Mouse (Mus musculus): Measurements from ENCODE around the gene Rcan1.

Gene Rcan1

DNA sequence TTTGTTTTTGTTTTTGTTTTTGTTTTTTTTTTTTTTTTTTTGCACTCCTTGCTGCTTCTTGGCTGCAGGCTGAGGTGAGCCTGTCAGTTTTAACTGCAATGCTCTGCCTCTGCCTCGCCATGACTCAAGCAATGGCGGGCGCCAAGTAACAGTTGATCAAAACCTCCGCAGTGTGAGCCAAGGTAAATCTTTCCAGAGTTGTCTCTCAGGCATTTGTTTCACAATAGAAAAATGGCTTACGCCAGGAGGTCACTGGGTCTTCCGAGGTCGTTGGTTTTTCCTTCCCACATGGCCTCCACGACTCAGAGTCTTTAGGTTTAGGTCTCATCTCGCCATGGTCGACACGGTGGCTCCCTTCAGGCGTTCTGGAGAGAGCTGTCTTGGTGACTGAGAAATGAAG lies 117.4 kb downstream of the Rcan1 start:
- no peak for DNase-seq (ENCODE audit: low spot score in 2 of 2)

DNA sequence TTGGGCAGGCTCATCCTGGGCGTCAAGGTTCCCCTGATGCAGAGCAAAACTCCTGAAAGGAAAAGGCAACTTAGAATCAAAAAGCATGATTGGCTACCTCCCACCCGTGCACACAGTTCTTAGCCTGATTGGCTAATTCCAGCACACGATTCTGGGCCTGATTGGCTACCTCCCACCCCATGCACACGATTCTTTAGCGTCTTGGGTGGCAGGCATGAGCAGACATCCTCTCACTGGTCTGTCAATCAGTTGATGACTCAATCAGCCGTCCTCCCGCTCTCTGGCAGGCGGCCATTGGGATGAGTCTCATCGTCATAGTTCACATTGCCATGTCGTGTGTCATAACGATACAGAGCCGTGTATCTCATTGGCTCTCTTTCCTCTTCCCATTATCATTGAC lies 121.7 kb downstream of the Rcan1 start:
- DNase-seq (ENCODE audit: low spot score in 2 of 2), result peak in 1 of 2 experiments; percentile 71

DNA sequence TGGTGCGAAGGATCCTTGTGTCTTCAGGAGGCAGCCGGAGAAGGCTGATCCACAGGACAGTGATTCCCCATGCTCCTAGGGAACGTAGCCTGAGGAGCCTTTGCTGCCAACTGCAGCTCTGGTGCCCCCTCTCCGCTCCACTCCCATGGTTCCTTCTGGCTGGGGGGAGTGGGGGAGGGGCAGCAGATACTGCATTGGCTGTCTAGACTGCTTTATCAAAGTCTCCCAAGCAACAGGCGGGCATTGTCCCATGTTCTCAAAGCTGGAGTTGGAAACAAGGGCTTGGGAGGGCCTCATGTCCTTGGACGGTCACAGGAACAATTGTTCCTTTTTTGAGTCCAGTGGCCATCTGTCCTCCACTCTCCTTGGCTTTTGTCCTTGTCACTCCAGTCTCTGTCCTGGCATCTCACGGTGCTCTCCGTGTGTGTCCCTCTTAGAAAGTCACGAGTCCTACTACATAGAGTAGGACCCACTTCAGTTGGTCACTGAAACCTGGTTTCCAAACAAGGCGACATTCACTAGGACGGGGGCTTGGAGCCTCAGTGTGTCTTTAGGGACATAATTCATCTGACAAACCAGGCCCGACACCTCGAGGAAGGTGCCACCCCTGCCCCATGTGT lies 124.3 kb downstream of the Rcan1 start:
- peak in 1 of 2 experiments; percentile 52 for DNase-seq (ENCODE audit: low spot score in 2 of 2)

DNA sequence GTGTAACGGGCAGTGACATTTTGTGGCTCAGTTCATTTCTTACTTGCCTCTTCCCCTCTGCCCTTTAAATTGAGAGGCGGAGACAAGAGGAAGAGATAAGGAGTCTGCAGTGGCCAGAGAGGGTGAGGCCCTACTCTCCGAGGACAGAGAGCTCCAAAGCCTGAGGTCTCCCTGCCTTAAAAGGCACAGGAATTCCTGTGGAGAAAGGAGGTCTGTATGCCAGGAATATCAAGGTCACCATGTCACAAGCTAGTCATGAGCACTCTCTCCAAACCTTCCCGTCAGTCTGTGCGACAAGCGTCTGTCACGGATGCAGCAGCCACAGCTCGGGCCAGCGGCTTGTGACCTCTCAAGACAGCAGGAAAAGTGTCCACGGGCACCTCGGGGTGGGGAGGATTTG lies 125.5 kb downstream of the Rcan1 start:
- no peak for DNase-seq (ENCODE audit: low spot score in 2 of 2)

Measured in cerebellum, postnatal 4 days (tissue).